Mouse (Mus musculus): ENCODE results near the gene Tmem132e.

The Tmem132e gene

GRCm38 (mm10) chr11:82434091-82434831, 45.6 kb downstream of the Tmem132e start:
- ATAC-seq (ENCODE audit: low TSS enrichment), result no peak

DNA sequence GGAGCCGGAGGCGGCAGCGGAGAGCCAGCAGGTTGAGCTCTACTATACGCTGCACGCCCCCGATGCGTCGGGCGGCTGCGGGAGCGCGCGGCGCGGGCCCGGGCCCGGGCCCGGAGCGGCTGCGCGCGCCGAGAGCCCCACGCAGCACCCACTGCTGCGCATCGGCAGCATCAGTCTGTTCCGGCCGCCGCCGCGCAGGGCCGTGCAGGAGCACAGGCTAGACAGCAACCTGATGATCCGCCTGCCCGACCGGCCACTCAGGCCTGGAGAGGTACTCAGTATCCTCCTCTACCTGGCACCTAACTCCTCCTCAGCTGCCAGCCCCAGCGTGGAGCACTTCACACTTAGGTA, 46.1 kb downstream of the Tmem132e start:
- peak; percentile 67 for ATAC-seq (ENCODE audit: low TSS enrichment)

DNA sequence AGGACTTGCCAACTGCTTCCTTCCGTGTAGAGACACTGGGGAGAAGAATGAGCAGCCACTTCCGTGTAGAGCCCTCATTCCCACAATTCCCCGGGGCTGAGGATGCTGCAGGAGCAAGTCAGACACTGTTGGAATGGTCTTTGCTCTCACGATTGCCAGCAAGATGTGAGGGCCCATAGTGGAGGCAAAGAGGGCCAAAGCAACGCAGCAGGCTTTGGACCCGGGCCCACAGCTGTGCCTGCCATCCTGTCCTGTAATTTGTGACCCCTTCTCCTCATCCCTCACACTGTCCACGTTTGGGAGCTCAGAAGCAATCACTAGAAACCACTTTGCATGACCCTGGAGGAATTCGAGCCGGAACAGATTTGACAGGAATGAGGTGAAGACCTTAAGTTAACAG, 59.8 kb downstream of the Tmem132e start:
- ATAC-seq (ENCODE audit: low TSS enrichment), result no peak

DNA sequence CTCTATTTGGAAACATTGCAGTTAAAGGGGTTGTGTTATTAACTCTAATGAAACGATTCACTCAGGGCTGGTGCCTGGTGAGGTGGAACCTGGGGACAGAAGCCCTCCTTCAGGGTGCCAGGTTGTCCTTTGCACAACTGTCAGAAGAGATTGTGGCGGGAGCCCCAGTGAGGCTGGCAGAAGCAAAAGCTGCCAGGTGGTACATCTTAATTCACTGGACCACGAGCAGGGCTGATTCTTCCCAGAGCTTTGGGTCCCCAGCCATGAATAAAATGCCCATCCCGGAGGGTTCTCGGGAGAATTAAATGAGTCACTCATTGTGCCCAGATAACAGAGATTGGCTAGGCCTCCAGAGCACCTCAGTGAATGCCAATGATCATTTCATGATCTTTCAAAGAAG, 63.8 kb downstream of the Tmem132e start:
- ATAC-seq (ENCODE audit: low TSS enrichment), result no peak

- ATAC-seq (ENCODE audit: low TSS enrichment), result no peak
These were observed 64.5 kb downstream of the Tmem132e start for GRCm38 (mm10) chr11:82453230-82453629.

DNA sequence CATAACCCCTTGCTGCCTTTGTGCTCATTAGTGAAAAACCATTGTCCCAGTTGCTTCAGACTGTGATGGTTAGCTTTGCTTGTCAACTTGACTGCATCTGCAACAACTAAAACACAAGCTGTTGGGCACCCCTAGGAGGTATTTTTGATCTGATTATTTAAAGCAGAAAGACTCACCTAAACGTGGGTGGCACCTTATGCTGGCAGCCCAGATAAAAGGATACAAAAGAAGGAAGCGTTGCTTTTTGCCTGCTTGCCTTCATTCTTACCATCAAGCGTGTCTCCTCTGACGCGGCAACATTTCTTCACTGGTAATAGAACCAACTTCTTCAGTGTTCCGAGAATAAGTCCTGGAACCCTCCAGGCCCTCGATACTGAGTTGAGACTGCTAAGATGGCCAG, 72.6 kb downstream of the Tmem132e start:
- ATAC-seq (ENCODE audit: low TSS enrichment), result peak; percentile 72

GRCm38 (mm10) chr11:82465536-82465935, 76.8 kb downstream of the Tmem132e start:
- ATAC-seq (ENCODE audit: low TSS enrichment), result no peak

- peak; percentile 88 for ATAC-seq (ENCODE audit: low TSS enrichment)
These were observed 78.5 kb downstream of the Tmem132e start for GRCm38 (mm10) chr11:82467218-82467617.

- ATAC-seq (ENCODE audit: low TSS enrichment), result no peak
These were observed 82.4 kb downstream of the Tmem132e start for GRCm38 (mm10) chr11:82471076-82471475.

DNA sequence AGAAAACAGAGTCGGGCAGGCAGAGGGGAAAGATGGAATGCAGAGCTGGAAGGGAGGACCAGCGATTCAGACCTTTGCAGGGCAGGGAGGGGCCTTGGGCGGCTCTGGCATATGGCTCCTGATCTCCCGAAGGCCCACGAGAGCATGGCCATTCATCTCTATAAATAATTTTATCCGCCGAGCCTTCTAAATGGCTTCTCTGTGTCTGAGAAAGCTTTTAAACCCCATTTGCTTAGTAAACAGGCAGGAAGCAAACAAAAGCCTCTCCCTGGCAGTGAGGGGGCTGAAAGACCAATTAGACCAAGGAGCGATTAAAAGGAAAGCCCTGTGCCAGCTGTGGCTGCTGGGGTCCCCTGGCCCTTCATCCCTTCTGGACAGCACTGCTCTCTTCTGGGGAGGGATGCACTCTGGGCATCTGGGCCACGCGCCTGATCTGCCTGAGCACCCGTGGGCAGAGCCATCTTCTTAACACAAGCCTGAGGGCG, 84.5 kb downstream of the Tmem132e start:
- 0 out of 2 replicates have a peak, but pooled peaks have one; percentile 16 for ATAC-seq (ENCODE audit: low TSS enrichment)

GRCm38 (mm10) chr11:82476092-82476491, 87.4 kb downstream of the Tmem132e start:
- no peak for ATAC-seq (ENCODE audit: low TSS enrichment)

GRCm38 (mm10) chr11:82477412-82477811, 88.7 kb downstream of the Tmem132e start:
- ATAC-seq (ENCODE audit: low TSS enrichment), result no peak

- no peak for ATAC-seq (ENCODE audit: low TSS enrichment)
These were observed 92.2 kb downstream of the Tmem132e start for GRCm38 (mm10) chr11:82480941-82481340.

- ATAC-seq (ENCODE audit: low TSS enrichment), result peak; percentile 96; the same call in 1 of the 2 replicates
These were observed 98.8 kb downstream of the Tmem132e start for GRCm38 (mm10) chr11:82487359-82488086.

- no peak for ATAC-seq (ENCODE audit: low TSS enrichment)
These were observed 102.2 kb downstream of the Tmem132e start for GRCm38 (mm10) chr11:82490896-82491295.
